Mouse (Mus musculus): Measurements from ENCODE around the gene Tle2. TPM values are rescaled to one million over a fixed set of nuclear protein-coding genes. Genes with fewer than 3 reads are reported as not detected.

The Tle2 gene
- polyA plus RNA-seq, 1 experiment = 63.7 TPM

DNA sequence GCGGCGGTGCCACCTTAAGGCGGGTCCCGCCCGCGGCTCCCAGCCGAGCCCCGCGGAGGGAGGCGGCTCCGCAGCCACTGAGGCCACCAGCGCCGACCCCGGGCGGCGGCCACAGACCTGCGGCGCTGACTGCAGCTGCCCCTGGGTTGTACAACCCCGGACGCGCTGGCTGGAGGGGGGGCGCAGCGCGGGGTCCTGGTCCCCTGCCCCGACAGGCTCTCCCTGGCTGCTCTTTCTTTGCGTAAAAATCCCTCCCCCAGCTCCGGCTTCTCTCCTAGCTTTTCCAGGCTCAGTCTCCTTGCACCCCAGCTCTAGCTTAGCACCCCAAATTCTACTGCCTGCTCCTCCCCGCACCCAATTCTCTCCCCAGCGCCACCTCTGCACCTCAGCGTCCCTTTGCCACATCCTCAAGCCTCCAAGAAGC lies 859 bp downstream of the Tle2 start:
- under 1% methylated on average over 30 of the region's 30 CpGs for WGBS
- peak overlapping the region; percentile 29; the same call in 1 of the 2 replicates for H3K27ac ChIP-seq (ENCODE audit: insufficient read depth, low read depth, low read length)
- H3K36me3 ChIP-seq (ENCODE audit: control insufficient read depth, insufficient read depth, low read length) = no peaks in the 10 kb centered on the region
- TF ChIP-seq POLR2A (IDR thresholded peaks at IDR 0.05; ENCODE audit: low read depth, low read length) (no peak), CTCF (conservative IDR thresholded peaks at IDR 0.05; ENCODE audit: insufficient read depth, insufficient read length, low read depth, low read length) (no peak)
- DNase-seq = peak; percentile 58
- 0 out of 2 replicates have a peak, but pooled peaks cover 1% of the 10 kb centered on the region for H3K4me1 ChIP-seq (ENCODE audit: control insufficient read depth, insufficient read depth, low read length)
- H3K27me3 ChIP-seq (replicated peaks; ENCODE audit: control insufficient read depth, insufficient read depth, low read length) = no peaks in the 10 kb centered on the region
- peak overlapping the region; percentile 62 for H3K4me3 ChIP-seq (ENCODE audit: insufficient read depth, low read depth, low read length)

GRCm38 (mm10) chr10:81575695-81576094 lies 1.3 kb downstream of the Tle2 start:
- no peak overlapping the region for H3K27ac ChIP-seq (ENCODE audit: insufficient read depth, low read depth, low read length)
- no peak for TF ChIP-seq POLR2A (IDR thresholded peaks at IDR 0.05; ENCODE audit: low read depth, low read length)
- WGBS = 8% methylated on average over 6 of the region's 6 CpGs
- peak overlapping the region; percentile 62 for H3K4me3 ChIP-seq (ENCODE audit: insufficient read depth, low read depth, low read length)
- no peaks in the 10 kb centered on the region for H3K36me3 ChIP-seq (ENCODE audit: control insufficient read depth, insufficient read depth, low read length)
- no peaks in the 10 kb centered on the region for H3K27me3 ChIP-seq (replicated peaks; ENCODE audit: control insufficient read depth, insufficient read depth, low read length)
- DNase-seq = peak; percentile 45
- H3K4me1 ChIP-seq (ENCODE audit: control insufficient read depth, insufficient read depth, low read length) = no peaks in the 10 kb centered on the region

DNA sequence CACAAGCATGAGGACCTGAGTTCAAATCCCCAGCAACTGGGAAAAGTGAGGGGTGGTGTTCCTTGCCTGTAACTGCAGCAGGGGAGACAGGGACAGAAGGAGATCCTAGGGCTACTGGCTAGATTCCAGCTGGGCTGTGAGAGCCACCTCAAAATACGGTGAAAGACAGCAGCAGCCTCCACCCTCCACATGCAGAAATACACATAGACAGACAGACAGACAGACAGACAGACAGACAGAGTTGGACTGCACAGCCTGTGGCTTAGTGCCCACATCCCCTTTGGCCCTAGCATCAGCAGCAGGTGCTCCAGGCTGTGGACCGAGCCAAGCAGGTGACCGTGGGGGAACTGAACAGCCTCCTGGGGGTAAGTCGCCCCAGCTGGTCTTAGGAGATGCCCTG lies 5.6 kb downstream of the Tle2 start:
- Histone ChIP-seq H3K4me3 (ENCODE audit: insufficient read depth, low read depth, low read length) (no peak overlapping the region), H3K27ac (ENCODE audit: insufficient read depth, low read depth, low read length) (no peak overlapping the region), H3K36me3 (ENCODE audit: control insufficient read depth, insufficient read depth, low read length) (no peaks in the 10 kb centered on the region), H3K27me3 (replicated peaks; ENCODE audit: control insufficient read depth, insufficient read depth, low read length) (no peaks in the 10 kb centered on the region), H3K4me1 (ENCODE audit: control insufficient read depth, insufficient read depth, low read length) (no peaks in the 10 kb centered on the region)
- no peak for TF ChIP-seq CTCF (conservative IDR thresholded peaks at IDR 0.05; ENCODE audit: insufficient read depth, insufficient read length, low read depth, low read length)
- no peak for TF ChIP-seq POLR2A (IDR thresholded peaks at IDR 0.05; ENCODE audit: low read depth, low read length)
- WGBS = 61% methylated on average over 4 of the region's 4 CpGs
- DNase-seq = no peak

- H3K27ac ChIP-seq (ENCODE audit: insufficient read depth, low read depth, low read length) = no peak overlapping the region
Measured at GRCm38 (mm10) chr10:81580441-81581070, 6.2 kb downstream of the Tle2 start.

DNA sequence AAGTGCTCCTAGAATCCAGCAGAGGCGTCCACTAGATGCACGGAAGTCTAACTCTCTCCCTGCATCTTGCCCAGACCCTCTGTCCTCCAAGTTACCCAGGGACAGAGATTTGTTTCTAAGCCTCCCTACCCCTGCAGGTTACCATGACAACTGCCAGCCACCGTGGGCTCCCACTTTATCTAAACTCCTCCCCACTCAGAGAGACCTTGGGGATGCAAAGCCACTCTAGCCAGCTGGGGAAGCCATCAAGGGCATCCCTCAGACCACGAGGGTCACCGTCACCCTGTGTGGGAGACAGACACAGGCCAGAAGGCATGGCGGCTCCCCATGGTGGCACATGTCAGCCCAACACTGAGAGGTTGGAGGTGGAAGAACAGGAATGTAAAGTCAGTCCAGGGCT lies 9.0 kb downstream of the Tle2 start:
- Histone ChIP-seq H3K27me3 (replicated peaks; ENCODE audit: control insufficient read depth, insufficient read depth, low read length) (no peaks in the 10 kb centered on the region), H3K36me3 (ENCODE audit: control insufficient read depth, insufficient read depth, low read length) (no peaks in the 10 kb centered on the region), H3K4me1 (ENCODE audit: control insufficient read depth, insufficient read depth, low read length) (no peaks in the 10 kb centered on the region), H3K27ac (ENCODE audit: insufficient read depth, low read depth, low read length) (no peak overlapping the region), H3K4me3 (ENCODE audit: insufficient read depth, low read depth, low read length) (no peak overlapping the region)
- no peak for DNase-seq
- TF ChIP-seq CTCF (conservative IDR thresholded peaks at IDR 0.05; ENCODE audit: insufficient read depth, insufficient read length, low read depth, low read length) (no peak), POLR2A (IDR thresholded peaks at IDR 0.05; ENCODE audit: low read depth, low read length) (no peak)
- WGBS = 69% methylated on average over 6 of the region's 6 CpGs

More at GRCm38 (mm10) chr10:81580441-81581070, 6.2 kb downstream of the Tle2 start:
- no peak for TF ChIP-seq POLR2A (IDR thresholded peaks at IDR 0.05; ENCODE audit: low read depth, low read length)
- TF ChIP-seq CTCF (conservative IDR thresholded peaks at IDR 0.05; ENCODE audit: insufficient read depth, insufficient read length, low read depth, low read length) = peak; percentile 26; the same call in 1 of the 2 replicates
- Histone ChIP-seq H3K36me3 (ENCODE audit: control insufficient read depth, insufficient read depth, low read length) (no peaks in the 10 kb centered on the region), H3K4me1 (ENCODE audit: control insufficient read depth, insufficient read depth, low read length) (no peaks in the 10 kb centered on the region), H3K27me3 (replicated peaks; ENCODE audit: control insufficient read depth, insufficient read depth, low read length) (no peaks in the 10 kb centered on the region), H3K4me3 (ENCODE audit: insufficient read depth, low read depth, low read length) (no peak overlapping the region)
- 27% methylated on average over 25 of the region's 25 CpGs for WGBS
- DNase-seq = peak; percentile 38

GRCm38 (mm10) chr10:81588739-81589138 lies 14.4 kb downstream of the Tle2 start:
- no peaks in the 10 kb centered on the region for H3K27me3 ChIP-seq (replicated peaks; ENCODE audit: control insufficient read depth, insufficient read depth, low read length)
- H3K36me3 ChIP-seq (ENCODE audit: control insufficient read depth, insufficient read depth, low read length) = no peaks in the 10 kb centered on the region
- H3K4me3 ChIP-seq (ENCODE audit: insufficient read depth, low read depth, low read length) = no peak overlapping the region
- no peak overlapping the region for H3K27ac ChIP-seq (ENCODE audit: insufficient read depth, low read depth, low read length)
- 85% methylated on average over 7 of the region's 7 CpGs for WGBS
- no peaks in the 10 kb centered on the region for H3K4me1 ChIP-seq (ENCODE audit: control insufficient read depth, insufficient read depth, low read length)
- no peak for DNase-seq
- TF ChIP-seq POLR2A (IDR thresholded peaks at IDR 0.05; ENCODE audit: low read depth, low read length) (no peak), CTCF (conservative IDR thresholded peaks at IDR 0.05; ENCODE audit: insufficient read depth, insufficient read length, low read depth, low read length) (no peak)

GRCm38 (mm10) chr10:81591846-81592245 lies 17.5 kb downstream of the Tle2 start:
- H3K4me3 ChIP-seq (ENCODE audit: insufficient read depth, low read depth, low read length) = no peak overlapping the region
- 64% methylated on average over 9 of the region's 9 CpGs for WGBS
- TF ChIP-seq POLR2A (IDR thresholded peaks at IDR 0.05; ENCODE audit: low read depth, low read length) (no peak), CTCF (conservative IDR thresholded peaks at IDR 0.05; ENCODE audit: insufficient read depth, insufficient read length, low read depth, low read length) (no peak)

More at GRCm38 (mm10) chr10:81591846-81592245, 17.5 kb downstream of the Tle2 start:
- Histone ChIP-seq H3K4me1 (ENCODE audit: control insufficient read depth, insufficient read depth, low read length) (no peaks in the 10 kb centered on the region), H3K27me3 (replicated peaks; ENCODE audit: control insufficient read depth, insufficient read depth, low read length) (no peaks in the 10 kb centered on the region), H3K36me3 (ENCODE audit: control insufficient read depth, insufficient read depth, low read length) (no peaks in the 10 kb centered on the region), H3K27ac (ENCODE audit: insufficient read depth, low read depth, low read length) (no peak overlapping the region)
- no peak for DNase-seq
